Mouse (Mus musculus): Measurements from ENCODE around the gene S100a6. TPM values are rescaled to one million over a fixed set of nuclear protein-coding genes. Genes with fewer than 3 reads are reported as not detected.

The S100a6 gene
- total RNA-seq, 2 experiments from 2014 or later = 76.5 to 79.4 TPM

GRCm38 (mm10) chr3:90600458-90601195, 12.1 kb upstream of the S100a6 start:
- peak; percentile 71 to 81 for DNase-seq

- no peak for DNase-seq
Observed at GRCm38 (mm10) chr3:90601486-90602110, 11.1 kb upstream of the S100a6 start, which contains the start of gene Gm42674. Gene Gm42674 (plus strand): TSS chr3:90601904.

- peak; percentile 47 to 61 for DNase-seq
Observed at GRCm38 (mm10) chr3:90603623-90604022, 9.1 kb upstream of the S100a6 start, which contains the start of gene S100a4. Gene S100a4 (plus strand): TSS chr3:90603771.

- DNase-seq = peak; percentile 90 to 91
Observed at GRCm38 (mm10) chr3:90604416-90604815, 8.3 kb upstream of the S100a6 start.

GRCm38 (mm10) chr3:90605049-90605448, 7.6 kb upstream of the S100a6 start:
- DNase-seq = no peak

- DNase-seq = no peak
Observed at GRCm38 (mm10) chr3:90605736-90606135, 6.9 kb upstream of the S100a6 start.

- peak; percentile 58 to 75 for DNase-seq
Observed at GRCm38 (mm10) chr3:90606185-90606584, 6.5 kb upstream of the S100a6 start.

- no peak for DNase-seq
Observed at GRCm38 (mm10) chr3:90607361-90607760, 5.3 kb upstream of the S100a6 start.

- DNase-seq = no peak
Observed at GRCm38 (mm10) chr3:90608223-90608622, 4.5 kb upstream of the S100a6 start, which contains the start of gene S100a5. Gene S100a5 (plus strand): TSS chr3:90608523.

GRCm38 (mm10) chr3:90609102-90609501, 3.6 kb upstream of the S100a6 start:
- DNase-seq = no peak

- DNase-seq = no peak
Observed at GRCm38 (mm10) chr3:90611494-90611893, 1.2 kb upstream of the S100a6 start.

GRCm38 (mm10) chr3:90612061-90612460, 621 bp upstream of the S100a6 start:
- no peak for DNase-seq

- DNase-seq = peak in 1 of 2 experiments; percentile 47
Observed at GRCm38 (mm10) chr3:90613461-90614147, 922 bp downstream of the S100a6 start.

GRCm38 (mm10) chr3:90614148-90614530, 1.5 kb downstream of the S100a6 start:
- no peak for DNase-seq

- DNase-seq = peak in 1 of 2 experiments; percentile 42
Observed at GRCm38 (mm10) chr3:90614611-90615251, 2.0 kb downstream of the S100a6 start.

- peak; percentile 85 to 86 for DNase-seq
Observed at GRCm38 (mm10) chr3:90615415-90615814, 2.7 kb downstream of the S100a6 start.

- DNase-seq = no peak
Observed at GRCm38 (mm10) chr3:90615911-90616310, 3.2 kb downstream of the S100a6 start.

GRCm38 (mm10) chr3:90617586-90617985, 4.9 kb downstream of the S100a6 start:
- DNase-seq = no peak

- DNase-seq = no peak
Observed at GRCm38 (mm10) chr3:90621552-90621951, 8.9 kb downstream of the S100a6 start.

GRCm38 (mm10) chr3:90623435-90624071, 10.9 kb downstream of the S100a6 start:
- peak; percentile 65 to 77 for DNase-seq

- DNase-seq = no peak
Observed at GRCm38 (mm10) chr3:90625496-90625895, 12.8 kb downstream of the S100a6 start.

Measured in heart, adult 18-20 months (tissue).